Mouse (Mus musculus): ENCODE results near the gene Hsd11b2.

- TF ChIP-seq CTCF (IDR thresholded peaks at IDR 0.05; ENCODE audit: insufficient read depth, low read depth, low read length) (no peak), POLR2A (IDR thresholded peaks at IDR 0.05; ENCODE audit: insufficient read depth, low read depth, low read length) (no peak)
Observed at GRCm38 (mm10) chr8:105544544-105545205, 26.1 kb downstream of the Hsd11b2 start.
